Mouse (Mus musculus) adrenal gland, adult 8-10 months (tissue): ENCODE data around the gene Ube4b. TPM values are rescaled to one million over a fixed set of nuclear protein-coding genes. Genes with fewer than 3 reads are reported as not detected.

ENCODE experiments used
- DNase-seq: peaks from one replicate; pipeline ENCODE4 v3.0.0; 2022
- total RNA-seq, 4 experiments: library from RNA; stranded (reverse); gene quantifications; 2 replicates each; pipeline ENCODE4 v1.2.4; 2022

The Ube4b gene
- total RNA-seq, 4 experiments from 2014 or later = 77.8 to 102 (median 91.0) TPM

DNA sequence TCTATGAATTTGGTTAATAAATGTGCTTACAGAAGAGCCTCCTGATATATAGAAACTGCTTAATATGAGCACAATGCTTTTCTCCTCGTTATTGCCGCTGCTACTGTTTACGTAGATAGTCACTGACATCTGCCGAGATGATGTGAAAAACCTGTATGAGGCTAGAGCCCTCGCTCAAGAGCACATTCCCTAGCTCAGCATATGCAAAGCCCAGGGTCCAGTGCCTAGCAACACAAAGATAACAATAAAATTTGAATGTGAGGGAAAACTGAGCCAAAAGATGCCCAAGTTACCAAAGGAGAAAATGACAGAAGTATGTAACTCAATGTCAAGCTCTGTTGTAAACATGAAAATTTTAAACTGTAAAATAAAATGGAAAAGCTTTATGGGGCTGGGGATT is 123.0 kb downstream of the Ube4b start:
- DNase-seq = no peak

DNA sequence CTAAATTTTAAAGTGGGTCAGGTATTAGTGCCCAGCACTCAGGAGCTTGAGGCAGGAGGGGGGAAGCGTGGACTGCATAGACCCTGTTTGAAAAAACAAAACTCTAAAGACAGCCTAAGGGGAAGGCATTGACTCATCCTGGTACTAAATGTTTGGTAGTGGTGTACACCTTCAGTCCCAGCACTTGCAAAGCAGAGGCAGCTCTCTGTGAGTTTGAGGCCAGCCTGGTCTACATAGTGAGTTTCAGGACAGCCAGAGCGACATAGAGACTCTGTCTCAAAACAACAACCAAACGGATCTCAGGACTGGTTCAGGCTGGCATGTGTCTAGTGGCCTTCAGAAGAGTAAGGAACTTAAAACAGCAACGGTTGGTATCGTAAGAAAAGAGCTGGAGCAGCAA is 123.8 kb downstream of the Ube4b start:
- no peak for DNase-seq

DNA sequence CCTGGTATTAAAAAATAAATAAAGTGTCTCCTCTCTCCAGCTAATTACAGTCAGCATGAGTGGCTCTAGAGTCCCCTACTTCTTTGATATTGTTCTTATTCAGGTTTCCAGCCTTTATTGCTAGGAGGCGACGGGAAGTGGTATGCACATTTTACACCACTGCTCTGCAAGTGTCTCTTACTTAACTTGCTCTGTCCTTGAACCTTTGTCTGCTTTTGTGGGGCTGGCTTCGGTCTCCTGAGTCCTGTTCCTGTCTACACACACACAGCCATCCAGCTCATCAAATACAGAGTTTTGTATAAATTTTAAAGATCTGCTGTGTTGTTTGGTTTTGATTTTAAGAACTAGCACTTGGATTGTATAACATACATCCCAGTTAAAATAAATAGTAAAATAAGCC is 124.4 kb downstream of the Ube4b start:
- DNase-seq = no peak

DNA sequence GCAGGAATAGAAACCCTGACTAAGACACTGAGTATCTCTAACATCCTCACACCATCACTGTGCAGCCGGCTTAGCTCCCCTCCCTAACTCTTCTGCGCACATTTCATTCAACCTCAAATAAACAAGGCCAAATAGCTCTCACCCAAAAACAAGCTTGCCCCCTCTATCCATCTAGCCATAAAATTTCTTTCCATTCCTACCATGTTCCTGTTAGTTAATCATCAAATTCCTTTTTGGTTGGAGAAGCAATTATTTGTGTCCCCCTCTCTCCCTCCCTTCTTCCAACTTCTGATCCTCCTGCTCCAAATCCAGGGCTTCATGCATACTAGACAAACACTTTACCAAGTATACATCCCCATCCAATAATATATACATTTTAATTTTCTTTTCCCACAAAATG is 130.0 kb downstream of the Ube4b start:
- DNase-seq = no peak

DNA sequence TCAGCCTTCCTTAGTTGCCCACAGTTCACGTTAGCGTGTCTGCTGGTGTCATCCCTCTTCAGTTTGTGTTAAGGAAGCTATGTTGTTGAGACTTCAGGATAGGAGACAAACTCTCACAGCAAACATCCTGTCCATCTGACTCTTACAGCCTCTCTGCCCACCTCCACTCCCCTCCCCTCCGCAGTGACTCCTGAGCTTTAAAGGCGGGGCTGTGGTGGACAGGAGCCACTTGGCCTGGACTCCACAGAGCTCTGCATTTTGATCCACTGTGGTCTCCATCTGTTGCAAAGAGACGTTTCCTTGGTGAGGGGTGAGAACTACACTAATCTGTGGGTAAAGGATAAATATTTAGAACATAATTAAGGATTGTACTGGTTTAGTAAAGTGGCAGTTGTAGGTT is 133.6 kb downstream of the Ube4b start:
- no peak for DNase-seq

DNA sequence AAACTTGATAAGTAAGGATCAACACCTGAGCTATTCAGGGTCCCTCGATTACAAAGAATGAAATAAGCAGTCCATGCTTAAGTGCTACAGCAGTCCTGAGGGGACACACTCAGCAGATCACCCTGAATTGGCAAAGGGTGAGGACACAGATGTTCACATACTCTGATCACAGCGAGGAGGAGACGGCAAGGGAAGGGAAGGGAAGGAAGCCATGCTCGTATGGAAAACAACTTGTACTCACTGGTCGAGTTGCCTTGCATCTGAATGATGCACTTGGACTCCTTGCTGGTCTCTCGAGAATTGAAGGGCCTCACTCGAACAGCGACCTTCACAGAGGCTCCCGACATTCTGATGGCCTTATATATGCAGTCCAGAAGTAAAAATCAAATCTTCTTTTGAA is 135.5 kb downstream of the Ube4b start:
- no peak for DNase-seq

DNA sequence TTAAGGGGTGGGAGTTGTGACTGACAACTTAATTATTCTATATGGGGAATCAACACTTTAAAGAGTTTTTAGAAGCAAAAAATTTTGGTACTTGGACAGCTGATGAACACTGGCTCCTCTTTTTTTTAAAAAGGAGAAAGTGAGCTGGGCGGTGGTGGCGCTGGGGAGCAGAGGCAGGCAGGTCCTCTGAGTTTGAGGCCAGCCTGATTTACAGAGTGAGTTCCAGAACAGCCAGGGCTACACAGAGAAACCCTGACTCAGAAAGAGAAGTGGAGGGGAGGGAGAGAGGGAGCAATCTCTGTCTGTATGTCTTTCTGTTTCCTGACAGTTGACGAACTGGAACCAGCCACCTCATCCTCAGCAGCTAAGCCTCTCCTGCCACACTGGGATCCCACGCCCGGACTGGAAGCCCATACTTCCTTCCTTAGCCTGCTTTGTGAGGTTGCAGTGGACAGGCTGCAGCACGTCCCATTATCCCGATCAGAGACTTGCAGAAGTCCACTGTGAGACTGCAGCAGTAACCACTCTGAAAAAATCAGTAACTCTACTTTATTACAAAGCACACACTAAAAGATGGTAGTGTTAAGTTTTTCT is 136.3 kb downstream of the Ube4b start:
- no peak for DNase-seq

DNA sequence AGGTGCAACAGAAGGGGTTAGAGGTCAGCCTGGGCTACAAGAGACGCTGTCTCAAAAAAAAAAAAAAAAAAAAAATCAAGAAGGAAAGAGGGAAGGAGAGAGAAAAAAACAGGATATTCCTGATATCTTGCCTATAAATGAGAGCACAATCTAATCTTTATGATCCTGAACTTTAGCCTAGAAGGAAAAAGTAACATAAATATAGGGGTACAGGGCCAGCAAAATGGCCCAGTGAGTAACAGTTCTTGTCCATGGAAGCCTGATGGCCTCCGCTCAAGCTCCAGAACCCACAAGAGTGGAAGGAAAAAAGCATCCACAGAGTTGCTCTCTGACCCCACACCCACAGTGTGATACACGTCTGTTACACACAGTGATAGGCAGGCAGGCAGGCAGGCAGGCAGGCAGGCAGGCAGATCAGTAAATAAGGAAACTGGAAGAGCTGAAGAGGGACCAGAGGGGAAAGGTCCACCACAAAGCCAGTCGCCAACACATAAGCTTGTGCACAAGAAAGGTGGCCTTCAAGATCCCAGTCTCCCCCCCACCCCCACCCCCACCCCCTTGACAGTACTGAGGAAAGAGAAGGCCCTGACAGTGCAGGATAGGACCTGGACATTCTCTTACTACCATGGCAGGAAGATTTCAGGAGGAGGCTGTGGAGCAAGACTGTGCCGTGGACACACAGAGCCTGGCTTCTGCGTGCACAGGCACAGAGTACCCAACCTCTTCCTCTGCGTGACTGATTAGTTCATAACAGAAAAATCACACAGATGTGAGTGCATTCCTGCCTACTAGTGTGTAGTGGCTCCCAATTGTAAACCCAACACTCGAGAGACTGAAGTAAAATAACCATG is 140.0 kb downstream of the Ube4b start:
- no peak for DNase-seq

DNA sequence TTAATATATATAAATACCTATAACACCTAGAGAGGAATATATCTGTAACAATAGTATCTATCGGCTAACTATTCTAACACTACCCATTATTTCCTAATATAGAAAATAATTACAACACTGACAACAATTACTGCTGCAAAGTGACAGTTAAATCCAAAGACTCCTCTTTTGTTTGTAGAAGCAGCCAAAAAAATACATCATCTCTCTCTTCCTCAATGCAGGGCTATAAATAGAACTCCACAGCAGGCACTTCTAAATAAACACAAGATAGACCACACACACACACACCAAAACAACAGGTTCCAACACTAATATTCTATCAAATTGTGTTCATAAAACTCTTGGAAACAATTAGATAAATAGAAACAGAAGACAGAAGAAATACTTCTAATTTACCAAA is 140.9 kb downstream of the Ube4b start:
- no peak for DNase-seq

DNA sequence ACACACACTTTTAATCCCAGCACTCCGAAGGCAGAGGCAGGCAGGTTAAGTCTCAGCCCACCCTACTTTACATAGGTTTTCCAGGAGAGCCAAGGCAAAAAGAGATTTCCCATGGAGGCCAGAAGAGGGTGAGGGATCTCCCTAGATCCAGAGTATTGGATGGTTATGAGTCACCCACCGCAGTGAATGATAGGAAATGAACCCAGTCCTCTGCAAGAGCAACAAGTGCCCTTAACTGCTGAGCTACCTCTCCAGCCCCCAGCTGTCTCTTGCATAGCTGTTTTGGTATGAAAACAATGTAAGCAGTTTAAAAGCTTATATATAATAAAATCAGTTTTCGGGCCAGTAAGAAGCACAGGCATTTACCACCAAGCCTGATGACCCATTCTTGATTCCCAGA is 143.5 kb downstream of the Ube4b start:
- no peak for DNase-seq

DNA sequence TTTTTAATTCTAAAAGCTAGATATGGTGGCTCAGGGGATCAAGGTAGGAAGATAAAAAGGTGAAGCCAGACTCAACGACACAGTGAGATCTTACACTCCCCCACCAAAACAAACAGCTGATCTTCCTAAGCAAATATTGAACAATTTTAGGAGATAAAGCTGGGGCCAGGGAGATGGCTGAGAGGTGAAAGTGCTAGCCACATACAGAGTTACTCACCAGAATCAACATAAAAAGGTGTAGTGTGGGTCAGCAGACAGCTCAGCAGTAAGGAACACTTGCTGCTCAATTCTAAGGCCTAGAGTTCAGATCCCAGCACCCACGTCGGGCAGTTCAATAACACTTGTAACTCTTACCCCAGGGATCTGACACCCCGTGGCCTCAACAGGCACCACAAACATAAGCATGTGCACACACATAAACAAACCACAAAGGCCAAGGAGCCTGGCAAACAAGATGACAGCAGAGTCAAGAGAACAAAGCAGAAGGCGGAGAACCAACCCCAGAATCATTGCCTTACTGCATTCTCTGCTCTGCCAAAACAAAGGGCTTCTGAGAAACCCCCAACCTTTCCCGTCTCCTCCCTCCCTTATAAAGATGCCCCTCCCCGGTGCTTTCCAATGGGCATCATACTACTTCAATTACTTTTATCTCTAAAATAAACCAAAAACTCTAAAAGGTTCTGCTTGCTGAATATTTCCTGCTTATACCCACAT is 144.4 kb downstream of the Ube4b start:
- DNase-seq = no peak

Other genes starting within 250 kb of the Ube4b start
- gene Kif1b, start 119.1 kb downstream of the Ube4b start, total RNA-seq = 100 to 1,000 TPM; 136 to 190 (median 174) TPM
- gene Rbp7, start 28.2 kb upstream of the Ube4b start, total RNA-seq = 10 to 100 TPM in 1 of 4 experiments, 1 to 10 TPM in 3; 3.0 to 12.9 (median 7.2) TPM
- gene Tmem274, start 50.6 kb upstream of the Ube4b start, total RNA-seq = not detected
- 10 to 100 TPM; 14.8 to 19.5 (median 17.8) TPM for gene Nmnat1, start 58.5 kb upstream of the Ube4b start, total RNA-seq
- gene Lzic, start 58.5 kb upstream of the Ube4b start, total RNA-seq = 10 to 100 TPM; 19.9 to 25.1 (median 24.1) TPM
- 10 to 100 TPM; 25.3 to 34.5 (median 29.7) TPM for gene Ctnnbip1, start 91.5 kb upstream of the Ube4b start, total RNA-seq
- gene Clstn1, start 159.7 kb upstream of the Ube4b start, total RNA-seq = 100 to 1,000 TPM; 106 to 164 (median 136) TPM